Mouse (Mus musculus) neutrophil, adult 5-6 weeks (primary cell): ENCODE results near the gene Nme9. TPM values are rescaled to one million over a fixed set of nuclear protein-coding genes. Genes with fewer than 3 reads are reported as not detected.

Source experiments
- ATAC-seq: fragments of 151-379, 151-347 bp; 2 replicates; pipeline ENCODE4 v1.8.0; 2017; ENCODE audit warnings: mild to moderate bottlenecking, moderate TSS enrichment; ENCODE audit not compliant: insufficient number of reproducible peaks, poor library complexity, low FRiP score, severe bottlenecking; ENCODE audit errors: extremely low read depth
- total RNA-seq: library from RNA; stranded (forward); fragments of 200-1000 nt; gene quantifications from 2 replicates; pipeline ENCODE4 v1.2.3, GENCODE M21; 2017

The Nme9 gene
- total RNA-seq, 1 experiment from 2014 or later = not detected

- no peak for ATAC-seq
Measured at GRCm38 (mm10) chr9:99435619-99436181, 15.6 kb upstream of the Nme9 start.

GRCm38 (mm10) chr9:99436182-99437030 is 14.9 kb upstream of the Nme9 start:
- no peak for ATAC-seq

GRCm38 (mm10) chr9:99437031-99437764 is 14.1 kb upstream of the Nme9 start, which contains the start of gene Mras:
Gene Mras, minus strand, starts transcription at chr9:99437381.
- ATAC-seq = no peak

GRCm38 (mm10) chr9:99437781-99438565 is 13.3 kb upstream of the Nme9 start:
- ATAC-seq = no peak

GRCm38 (mm10) chr9:99439064-99439463 is 12.2 kb upstream of the Nme9 start:
- no peak for ATAC-seq

GRCm38 (mm10) chr9:99440941-99441340 is 10.3 kb upstream of the Nme9 start:
- no peak for ATAC-seq

- ATAC-seq = no peak
Measured at GRCm38 (mm10) chr9:99441647-99442433, 9.4 kb upstream of the Nme9 start.

- no peak for ATAC-seq
Measured at GRCm38 (mm10) chr9:99444590-99445178, 6.6 kb upstream of the Nme9 start.

- no peak for ATAC-seq
Measured at GRCm38 (mm10) chr9:99446259-99446658, 5.0 kb upstream of the Nme9 start.

GRCm38 (mm10) chr9:99447323-99447722 is 4.0 kb upstream of the Nme9 start:
- ATAC-seq = no peak

GRCm38 (mm10) chr9:99449886-99450647 is 1.2 kb upstream of the Nme9 start:
- no peak for ATAC-seq

- ATAC-seq = no peak
Measured at GRCm38 (mm10) chr9:99454211-99454610, 2.9 kb downstream of the Nme9 start.

- no peak for ATAC-seq
Measured at GRCm38 (mm10) chr9:99458529-99459208, 7.4 kb downstream of the Nme9 start.

- ATAC-seq = no peak
Measured at GRCm38 (mm10) chr9:99459730-99460129, 8.5 kb downstream of the Nme9 start.

GRCm38 (mm10) chr9:99464876-99465275 is 13.6 kb downstream of the Nme9 start:
- no peak for ATAC-seq

GRCm38 (mm10) chr9:99468572-99468971 is 17.3 kb downstream of the Nme9 start:
- ATAC-seq = no peak
